Mouse (Mus musculus) liver, adult (tissue): ENCODE measurements around the gene Hpse2.

Experiments
- GATA4 ChIP-seq: IDR thresholded peaks from 2 replicates; pipeline ENCODE4 v1.6.1; 2014; ENCODE audit warnings: mild to moderate bottlenecking, low read length; ENCODE audit not compliant: insufficient replicate concordance

Hpse2 gene

DNA sequence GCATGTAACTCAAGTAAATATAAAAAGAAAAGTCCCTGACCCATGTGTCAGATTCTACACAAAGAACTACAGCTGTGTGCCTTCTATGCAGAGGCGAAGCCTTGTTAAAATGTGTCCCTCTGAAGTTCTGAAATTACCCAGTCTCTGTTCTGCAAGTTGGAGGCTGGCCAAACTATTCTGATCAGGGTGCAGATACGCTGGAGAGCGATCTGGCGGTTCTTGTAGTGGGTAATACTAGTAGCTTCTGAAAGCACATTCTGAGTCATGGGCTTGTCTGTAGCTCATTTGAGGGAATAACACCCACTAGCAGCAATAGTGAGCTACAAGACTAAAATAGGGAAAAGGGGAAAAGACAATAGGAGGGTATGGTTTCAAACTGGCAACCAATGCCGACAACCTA, 474.5 kb downstream of the Hpse2 start:
- no peak for TF ChIP-seq GATA4

DNA sequence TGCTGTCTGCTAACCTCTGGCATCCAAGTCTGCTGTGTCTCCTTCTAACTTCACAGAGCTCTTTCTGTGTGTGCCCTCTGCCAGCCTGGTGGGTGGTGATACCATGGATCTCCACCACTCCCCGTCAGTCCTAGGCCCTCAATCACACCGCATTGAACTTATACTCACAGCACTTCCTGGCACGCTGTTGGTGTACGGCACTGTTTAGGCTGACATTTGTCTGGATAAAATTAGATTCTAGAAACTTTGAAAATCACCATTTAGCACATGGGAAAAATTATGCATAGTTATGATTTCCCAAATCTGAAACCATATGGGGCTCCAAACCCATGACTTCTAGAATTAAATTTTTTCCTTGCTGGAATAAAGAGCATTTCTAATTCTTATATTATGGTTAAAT, 478.4 kb downstream of the Hpse2 start:
- no peak for TF ChIP-seq GATA4

DNA sequence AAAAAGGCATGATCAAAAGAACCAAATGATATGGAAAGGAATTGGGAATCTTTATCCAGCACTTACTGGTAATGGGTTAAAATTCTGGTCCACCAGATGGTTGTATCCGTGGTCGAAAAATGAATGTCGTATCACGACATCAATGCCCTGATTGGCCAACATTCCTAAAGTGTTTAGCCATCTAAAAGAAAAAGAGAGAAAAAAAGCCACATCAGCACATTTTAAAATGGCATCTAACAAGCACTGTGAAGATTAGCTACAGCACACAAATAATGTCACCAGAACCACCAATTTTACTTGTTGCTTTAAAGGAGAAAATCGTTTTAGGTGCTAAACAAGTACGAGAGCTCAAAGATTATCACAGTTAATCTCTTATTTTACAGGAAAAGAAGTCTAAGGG, 479.6 kb downstream of the Hpse2 start:
- no peak for TF ChIP-seq GATA4

GRCm38 (mm10) chr19:42906328-42906727, 481.8 kb downstream of the Hpse2 start:
- no peak for TF ChIP-seq GATA4

GRCm38 (mm10) chr19:42904726-42905125, 483.4 kb downstream of the Hpse2 start:
- no peak for TF ChIP-seq GATA4

- no peak for TF ChIP-seq GATA4
Measured at GRCm38 (mm10) chr19:42904240-42904639, 483.9 kb downstream of the Hpse2 start.

DNA sequence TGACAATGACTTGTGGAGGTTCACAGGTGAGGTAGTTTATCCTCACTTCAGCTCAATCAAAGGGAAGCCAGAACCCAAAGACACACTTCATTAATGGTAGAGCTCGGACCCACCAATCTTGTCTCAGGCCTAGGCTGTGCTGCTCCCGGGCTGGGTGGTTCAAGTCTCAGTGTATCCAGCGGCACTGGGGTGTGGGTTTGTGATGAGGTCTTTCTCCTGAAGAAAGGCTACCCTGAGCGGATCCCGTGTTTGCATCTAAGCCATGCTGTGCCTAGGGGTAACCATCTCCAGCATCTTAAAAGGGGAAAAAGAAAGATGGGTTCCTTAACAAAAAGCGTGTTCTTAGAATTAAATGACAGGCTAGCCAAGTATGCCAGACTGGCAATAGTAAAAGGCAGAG, 484.3 kb downstream of the Hpse2 start:
- no peak for TF ChIP-seq GATA4

DNA sequence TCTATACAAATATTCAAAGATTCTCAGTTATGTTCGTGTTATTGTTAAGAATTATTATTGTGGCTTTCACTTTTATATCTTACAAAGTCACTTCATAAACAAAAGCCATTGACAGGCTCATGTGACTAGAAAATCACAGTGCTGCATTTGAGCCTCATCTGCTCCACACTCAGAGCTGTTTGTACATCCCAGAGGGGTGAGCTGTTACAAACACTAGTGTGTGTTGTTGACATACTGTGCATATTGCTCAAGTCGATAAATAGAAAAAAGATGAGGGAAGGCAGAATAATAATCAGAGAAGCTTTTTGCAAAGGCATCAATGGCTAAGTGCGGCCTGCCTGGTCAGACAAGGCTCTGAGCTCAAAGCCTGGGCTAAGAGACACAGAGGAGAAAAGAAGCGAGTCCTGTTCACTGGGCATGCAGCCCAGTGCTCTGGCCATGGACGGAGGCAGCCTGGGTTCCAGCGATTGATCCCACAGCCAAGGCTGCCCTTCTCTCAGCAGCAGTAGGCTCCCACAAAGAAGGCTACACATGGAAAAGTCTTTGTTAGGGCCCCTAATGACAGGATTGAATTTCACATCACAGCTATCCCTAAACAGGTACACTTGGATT, 485.6 kb downstream of the Hpse2 start:
- no peak for TF ChIP-seq GATA4

GRCm38 (mm10) chr19:42891599-42891998, 496.6 kb downstream of the Hpse2 start:
- peak; percentile 79; the same call in 1 of the 2 replicates for TF ChIP-seq GATA4

GRCm38 (mm10) chr19:42877653-42878052, 510.5 kb downstream of the Hpse2 start:
- TF ChIP-seq GATA4 = no peak

- no peak for TF ChIP-seq GATA4
Measured at GRCm38 (mm10) chr19:42876563-42876962, 511.6 kb downstream of the Hpse2 start.

- no peak for TF ChIP-seq GATA4
Measured at GRCm38 (mm10) chr19:42869663-42870530, 518.3 kb downstream of the Hpse2 start.

- TF ChIP-seq GATA4 = no peak
Measured at GRCm38 (mm10) chr19:42868958-42869662, 519.0 kb downstream of the Hpse2 start.

GRCm38 (mm10) chr19:42863013-42863412, 525.1 kb downstream of the Hpse2 start:
- TF ChIP-seq GATA4 = no peak

DNA sequence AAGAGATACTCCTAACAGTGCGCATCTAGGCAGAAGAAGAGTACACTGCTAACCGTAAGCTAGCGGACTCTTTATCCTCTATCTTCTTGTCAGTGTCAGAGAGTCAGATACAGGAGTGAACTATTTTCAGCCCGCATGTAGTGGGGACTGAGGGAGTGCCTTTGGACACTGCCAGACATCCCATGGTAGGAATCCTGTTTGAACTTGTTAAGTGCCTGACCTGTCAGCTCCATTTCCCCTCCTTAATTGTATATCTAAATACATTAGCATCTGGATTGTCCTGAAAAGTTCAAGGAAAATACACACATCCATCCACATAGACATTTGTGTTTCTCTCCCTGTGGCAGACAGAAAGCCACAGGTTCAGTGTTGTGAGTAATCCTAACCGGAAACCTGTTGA, 531.1 kb downstream of the Hpse2 start:
- TF ChIP-seq GATA4 = no peak

DNA sequence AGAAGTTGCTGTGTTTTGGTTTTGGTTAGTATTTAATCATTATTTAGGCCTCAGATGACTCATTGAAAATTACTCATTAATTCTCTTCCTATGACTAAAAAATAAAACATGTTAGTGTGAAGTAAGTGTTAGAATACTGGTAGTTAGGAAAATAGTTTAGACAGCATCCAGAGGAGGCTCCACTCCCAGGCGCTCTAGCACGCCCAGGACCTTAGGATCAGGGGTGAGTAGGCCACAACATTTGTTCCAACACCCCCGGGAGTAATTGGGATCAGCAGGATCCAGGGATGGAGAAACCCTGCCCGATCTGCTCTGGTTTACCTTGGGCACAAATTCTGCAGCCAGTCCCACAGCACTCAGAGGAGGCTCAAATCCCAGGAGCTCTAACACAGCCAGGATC, 532.5 kb downstream of the Hpse2 start:
- TF ChIP-seq GATA4 = no peak
